Mouse (Mus musculus): ENCODE results near the gene Sgo2a.
A peak's percentile ranks its signal among the peaks of the same experiment; 100 is the strongest.
"Not testable (repeated sequence)": the region's sequence is repeated elsewhere in the genome, so short reads cannot be mapped to it uniquely, and the experiment has no call there.

Sgo2a gene

GRCm38 (mm10) chr1:57995432-57996132 is at the start of gene Sgo2a:
TSS of gene Sgo2a (plus strand) at chr1:57995971.
- peak; percentile 93 for DNase-seq (ENCODE audit: low read depth, low spot score)

- DNase-seq (ENCODE audit: low read depth, low spot score): no peak
Measured at GRCm38 (mm10) chr1:57947552-57948347, 48.0 kb upstream of the Sgo2a start.

GRCm38 (mm10) chr1:57949195-57949594 is 46.6 kb upstream of the Sgo2a start:
- no peak for DNase-seq (ENCODE audit: low read depth, low spot score)

- no peak for DNase-seq (ENCODE audit: low read depth, low spot score)
Measured at GRCm38 (mm10) chr1:57949716-57950115, 46.1 kb upstream of the Sgo2a start.

GRCm38 (mm10) chr1:57952509-57952908 is 43.3 kb upstream of the Sgo2a start:
- no peak for DNase-seq (ENCODE audit: low read depth, low spot score)

GRCm38 (mm10) chr1:57953586-57954375 is 42.0 kb upstream of the Sgo2a start:
- no peak for DNase-seq (ENCODE audit: low read depth, low spot score)

- no peak for DNase-seq (ENCODE audit: low read depth, low spot score)
Measured at GRCm38 (mm10) chr1:57954376-57954765, 41.4 kb upstream of the Sgo2a start.

- DNase-seq (ENCODE audit: low read depth, low spot score): no peak
Measured at GRCm38 (mm10) chr1:57955774-57956173, 40.0 kb upstream of the Sgo2a start.

GRCm38 (mm10) chr1:57969327-57970271 is 26.2 kb upstream of the Sgo2a start:
- peak; percentile 85 for DNase-seq (ENCODE audit: low read depth, low spot score)

GRCm38 (mm10) chr1:57971588-57971987 is 24.2 kb upstream of the Sgo2a start:
- DNase-seq (ENCODE audit: low read depth, low spot score): no peak

- no peak for DNase-seq (ENCODE audit: low read depth, low spot score)
Measured at GRCm38 (mm10) chr1:57976860-57977259, 18.9 kb upstream of the Sgo2a start.

- DNase-seq (ENCODE audit: low read depth, low spot score): no peak
Measured at GRCm38 (mm10) chr1:57989052-57989600, 6.6 kb upstream of the Sgo2a start.

- no peak for DNase-seq (ENCODE audit: low read depth, low spot score)
Measured at GRCm38 (mm10) chr1:57991277-57991676, 4.5 kb upstream of the Sgo2a start.

- no peak for DNase-seq (ENCODE audit: low read depth, low spot score)
Measured at GRCm38 (mm10) chr1:57996133-57996615, 403 bp downstream of the Sgo2a start.

GRCm38 (mm10) chr1:57998146-57998545 is 2.4 kb downstream of the Sgo2a start:
- no peak for DNase-seq (ENCODE audit: low read depth, low spot score)

GRCm38 (mm10) chr1:58006388-58006787 is 10.6 kb downstream of the Sgo2a start:
- not testable (repeated sequence) for DNase-seq (ENCODE audit: low read depth, low spot score)

GRCm38 (mm10) chr1:58018856-58019255 is 23.1 kb downstream of the Sgo2a start, which contains the start of gene Kctd18:
TSS of gene Kctd18 (minus strand) at chr1:58018956.
- DNase-seq (ENCODE audit: low read depth, low spot score): no peak

GRCm38 (mm10) chr1:58027707-58028106 is 31.9 kb downstream of the Sgo2a start:
- no peak for DNase-seq (ENCODE audit: low read depth, low spot score)

- peak; percentile 16 for DNase-seq (ENCODE audit: low read depth, low spot score)
Measured at GRCm38 (mm10) chr1:58029636-58030117, 33.9 kb downstream of the Sgo2a start, which contains the start of gene Aox1. TSS of gene Aox1 (plus strand) at chr1:58029931.

Data from embryo, embryonic 11.5 days (tissue).